Mouse (Mus musculus) heart, postnatal 36 days (tissue): ENCODE results near the gene Trappc12. TPM values are rescaled to one million over a fixed set of nuclear protein-coding genes. Genes with fewer than 3 reads are reported as not detected.

Experiments
- microRNA-seq, 2 experiments: library from miRNA; unstranded; fragments of <30 nt; microRNA quantifications; one replicate each; pipeline ENCODE4 v1.2.0; 2021; ENCODE audit warnings: borderline number of aligned reads in 2 of 2
- total RNA-seq, 2 experiments: library from RNA; stranded (reverse); gene quantifications; 2 replicates each; pipeline ENCODE4 v1.2.3; 2021

Gene Trappc12
- total RNA-seq, 2 experiments from 2014 or later, result 21.4 to 22.6 TPM

Small RNAs within 50 kb of the gene (microRNA-seq; reads per million reads assigned to microRNA genes)
- gene Mir6937, result 0 reads per million in 2 experiments

Other genes with a start within 250 kb of the Trappc12 start
- not detected for gene Dcdc2c, start 198.1 kb downstream of the Trappc12 start, total RNA-seq
- gene Allc, start 167.9 kb downstream of the Trappc12 start, total RNA-seq, result not detected
- gene Colec11, start 127.1 kb downstream of the Trappc12 start, total RNA-seq, result 10 to 100 TPM; 20.5 to 20.8 TPM
- 100 to 1,000 TPM; 264 to 294 TPM for gene Rps7, start 114.5 kb downstream of the Trappc12 start, total RNA-seq
- gene Rnaseh1, start 100.9 kb downstream of the Trappc12 start, total RNA-seq, result 1 to 10 TPM; 6.3 to 6.9 TPM
- gene Adi1, start 75.2 kb downstream of the Trappc12 start, total RNA-seq, result 10 to 100 TPM; 47.3 to 51.7 TPM
- gene Eipr1, start 1.3 kb upstream of the Trappc12 start, total RNA-seq, result 1 to 10 TPM; 8.9 to 9.4 TPM